Mouse (Mus musculus): ENCODE measurements around the gene Mvb12b. TPM values are rescaled to one million over a fixed set of nuclear protein-coding genes. Genes with fewer than 3 reads are reported as not detected.

The Mvb12b gene
- total RNA-seq, 2 experiments from 2014 or later: 74.6 to 78.4 TPM

DNA sequence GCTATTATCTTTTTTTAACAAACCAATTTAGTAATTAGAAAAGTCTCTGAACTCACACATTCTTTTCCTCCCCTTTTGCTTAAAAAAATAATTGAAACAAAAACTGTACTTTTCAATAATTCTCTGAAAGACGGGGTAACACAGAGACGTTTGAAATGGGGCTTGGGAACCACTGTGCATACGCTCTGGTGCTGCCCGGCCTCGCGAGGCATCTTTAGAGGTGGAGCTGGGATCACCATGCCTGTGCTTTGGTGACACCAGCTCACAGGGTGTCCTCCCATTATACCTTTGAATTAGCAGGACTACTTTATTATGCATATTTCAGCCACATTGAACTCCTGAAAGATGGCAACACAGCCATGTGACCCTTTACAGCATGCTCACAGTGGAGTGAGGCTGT lies 101.7 kb downstream of the Mvb12b start:
- Histone ChIP-seq H3K4me3 (no peak overlapping the region), H3K27ac (no peak overlapping the region)
- intact Hi-C loops (cut with DNase I): no loop called here
- no peak for DNase-seq (ENCODE audit: extremely low spot score in 1 of 2, low spot score in 2 of 2)
- TF ChIP-seq CTCF (IDR thresholded peaks at IDR 0.05): no peak

DNA sequence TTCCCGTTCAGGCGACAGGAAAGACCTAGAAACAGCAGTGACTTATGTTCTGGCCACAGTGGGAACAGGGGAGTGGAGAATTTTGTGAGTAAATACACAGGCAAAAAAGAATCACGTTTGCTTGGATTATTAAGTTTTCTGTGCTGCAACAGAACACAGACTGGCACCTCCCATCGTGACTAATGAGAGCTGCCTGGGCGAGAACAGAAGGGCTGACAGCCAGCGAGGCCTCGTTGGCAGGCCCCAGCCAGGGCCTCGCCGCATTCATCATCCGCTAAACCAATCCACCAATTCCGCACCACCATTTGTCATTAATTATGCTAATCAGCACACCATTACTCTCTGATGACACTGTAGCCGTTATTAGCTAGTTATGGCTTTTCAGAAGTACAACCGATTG lies 102.2 kb downstream of the Mvb12b start:
- H3K27ac ChIP-seq: no peak overlapping the region
- intact Hi-C loops (cut with DNase I): no loop called here

DNA sequence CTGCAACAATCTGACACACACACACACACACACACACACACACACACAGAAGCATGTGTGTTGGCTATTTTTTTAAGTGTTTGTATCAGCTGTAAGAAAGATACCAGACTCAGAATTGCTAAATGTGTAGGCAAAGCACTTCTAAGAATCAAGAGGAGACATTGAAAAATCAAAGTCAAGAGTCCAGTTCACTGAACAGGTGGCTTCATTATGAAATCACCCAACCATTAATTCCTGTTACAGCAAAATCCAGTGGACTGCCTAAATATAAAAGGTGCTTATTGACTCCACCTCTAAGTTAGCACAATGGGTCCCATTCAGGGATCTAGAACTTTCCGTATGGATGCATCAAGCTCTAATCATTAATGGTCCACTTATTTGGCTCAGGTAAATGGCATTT lies 103.0 kb downstream of the Mvb12b start:
- no peak for DNase-seq (ENCODE audit: extremely low spot score in 1 of 2, low spot score in 2 of 2)
- H3K27ac ChIP-seq: no peak overlapping the region

More for the DNA sequence above, 102.2 kb downstream of the Mvb12b start:
- H3K4me3 ChIP-seq: no peak overlapping the region
- no peak for TF ChIP-seq CTCF (IDR thresholded peaks at IDR 0.05)
- DNase-seq (ENCODE audit: extremely low spot score in 1 of 2, low spot score in 2 of 2): peak in 1 of 2 experiments; percentile 56

DNA sequence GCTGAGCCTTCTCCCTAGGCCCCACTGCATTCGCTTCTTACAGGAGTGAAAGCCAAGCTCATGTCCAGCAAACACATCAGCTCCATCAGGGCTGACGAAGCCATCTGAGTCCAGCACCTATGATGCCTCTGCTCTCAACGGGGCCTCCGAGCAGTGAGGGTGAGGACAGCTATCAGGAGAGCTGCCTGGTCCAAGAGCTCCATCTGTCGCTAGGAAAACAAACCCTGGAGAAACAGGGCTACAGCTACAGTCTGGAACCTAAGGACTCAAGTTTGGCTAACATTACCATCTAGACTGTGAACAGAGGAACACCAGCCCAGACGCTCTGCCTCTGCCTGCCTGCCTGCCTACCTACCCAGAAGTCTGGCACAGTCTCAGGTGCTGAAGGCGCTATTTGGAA lies 104.3 kb downstream of the Mvb12b start:
- H3K4me3 ChIP-seq: no peak overlapping the region
- DNase-seq (ENCODE audit: extremely low spot score in 1 of 2, low spot score in 2 of 2): peak in 1 of 2 experiments; percentile 39
- intact Hi-C loops (cut with DNase I): loop anchor here (2.0 kb wide), 1 partner anchor 37 kb away; no protein-coding TSS in a partner anchor
- H3K27ac ChIP-seq: 0 out of 2 replicates have a peak overlapping the region, but pooled peaks have one; percentile 28
- peak; percentile 29 for TF ChIP-seq CTCF (IDR thresholded peaks at IDR 0.05)

More for the DNA sequence above, 103.0 kb downstream of the Mvb12b start:
- no peak overlapping the region for H3K4me3 ChIP-seq
- intact Hi-C loops (cut with DNase I): no loop called here
- no peak for TF ChIP-seq CTCF (IDR thresholded peaks at IDR 0.05)

DNA sequence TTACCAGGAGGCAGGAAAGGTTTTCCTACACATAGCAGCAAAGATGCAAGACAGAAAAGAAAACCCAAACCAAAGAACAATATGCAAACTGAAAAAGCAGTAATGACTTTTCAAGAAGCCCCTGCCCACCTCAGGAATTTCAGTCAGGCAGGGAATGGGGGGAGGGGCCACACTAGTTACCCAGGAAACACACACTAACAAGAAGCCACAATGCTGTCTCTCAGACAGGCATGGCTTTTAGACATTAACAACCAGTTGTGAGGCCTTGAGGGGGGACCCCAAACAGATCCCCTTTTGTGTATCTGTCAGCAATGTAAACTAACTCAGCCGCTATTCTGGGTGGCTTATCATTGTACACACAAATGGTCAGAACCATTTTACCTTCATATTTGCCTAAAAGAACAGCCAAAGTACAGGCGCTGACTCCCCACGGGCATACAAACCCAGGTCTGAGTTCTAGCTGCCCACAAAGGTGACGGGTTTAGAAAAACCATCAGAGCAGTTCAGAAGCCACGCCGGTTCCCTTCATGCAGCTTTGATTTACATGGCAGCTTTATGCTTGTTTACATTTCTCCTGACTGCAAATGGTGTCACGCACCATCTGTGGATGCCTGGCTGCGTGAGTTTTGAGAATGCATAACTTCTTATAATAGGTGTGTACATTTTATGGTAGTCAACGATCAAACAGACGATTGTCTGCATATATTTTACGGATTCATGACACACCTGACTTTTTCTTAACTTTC lies 105.9 kb downstream of the Mvb12b start:
- intact Hi-C loops (cut with DNase I): loop anchor here (2.0 kb wide), 1 partner anchor 35 kb away; no protein-coding TSS in a partner anchor
- no peak for TF ChIP-seq CTCF (IDR thresholded peaks at IDR 0.05)
- DNase-seq (ENCODE audit: extremely low spot score in 1 of 2, low spot score in 2 of 2): no peak
- no peak overlapping the region for H3K4me3 ChIP-seq
- H3K27ac ChIP-seq: no peak overlapping the region

DNA sequence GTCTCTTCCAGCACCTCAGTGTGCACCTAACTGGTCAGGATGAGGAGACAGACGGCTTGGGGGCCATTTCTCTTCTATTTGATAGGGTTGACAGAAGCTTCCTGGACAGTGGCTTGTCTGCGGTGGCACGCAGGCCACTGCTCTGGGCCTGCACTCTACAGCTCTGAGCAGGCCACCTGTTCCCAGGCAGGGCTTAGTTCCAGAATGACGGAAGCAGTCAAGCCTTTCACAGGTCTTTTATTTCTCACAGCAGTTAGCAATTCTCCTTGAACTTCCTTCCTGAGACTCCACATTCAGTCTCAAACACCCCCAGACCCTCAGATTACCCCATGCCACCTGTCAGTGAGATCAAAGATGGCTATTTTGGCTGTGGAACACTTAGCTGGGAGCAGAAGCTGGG lies 109.3 kb downstream of the Mvb12b start:
- no peak overlapping the region for H3K27ac ChIP-seq

DNA sequence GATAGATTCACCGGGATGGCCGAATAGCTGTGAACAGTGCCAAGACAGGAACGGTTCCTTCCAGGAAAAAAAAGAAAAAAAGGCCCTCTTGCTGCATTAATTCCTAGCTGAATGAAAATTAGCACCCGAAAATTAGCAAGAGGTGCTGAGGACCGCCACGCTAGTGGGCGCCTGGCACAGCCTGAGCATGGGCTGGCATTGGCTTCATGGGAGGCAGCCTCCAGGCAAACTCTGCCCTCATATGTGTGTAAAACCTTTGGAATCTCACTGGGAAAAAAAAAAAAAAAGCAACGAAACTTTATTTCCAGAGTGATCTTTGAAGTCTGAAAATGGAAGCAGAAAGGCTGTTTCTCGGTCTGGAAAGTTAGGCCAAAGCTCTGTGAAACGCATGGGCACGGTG lies 110.7 kb downstream of the Mvb12b start:
- TF ChIP-seq CTCF (IDR thresholded peaks at IDR 0.05): no peak
- intact Hi-C loops (cut with DNase I): no loop called here
- Histone ChIP-seq H3K27ac (no peak overlapping the region), H3K4me3 (no peak overlapping the region)
- DNase-seq (ENCODE audit: extremely low spot score in 1 of 2, low spot score in 2 of 2): no peak

More for the DNA sequence above, 109.3 kb downstream of the Mvb12b start:
- H3K4me3 ChIP-seq: no peak overlapping the region
- TF ChIP-seq CTCF (IDR thresholded peaks at IDR 0.05): no peak
- no peak for DNase-seq (ENCODE audit: extremely low spot score in 1 of 2, low spot score in 2 of 2)
- intact Hi-C loops (cut with DNase I): no loop called here

DNA sequence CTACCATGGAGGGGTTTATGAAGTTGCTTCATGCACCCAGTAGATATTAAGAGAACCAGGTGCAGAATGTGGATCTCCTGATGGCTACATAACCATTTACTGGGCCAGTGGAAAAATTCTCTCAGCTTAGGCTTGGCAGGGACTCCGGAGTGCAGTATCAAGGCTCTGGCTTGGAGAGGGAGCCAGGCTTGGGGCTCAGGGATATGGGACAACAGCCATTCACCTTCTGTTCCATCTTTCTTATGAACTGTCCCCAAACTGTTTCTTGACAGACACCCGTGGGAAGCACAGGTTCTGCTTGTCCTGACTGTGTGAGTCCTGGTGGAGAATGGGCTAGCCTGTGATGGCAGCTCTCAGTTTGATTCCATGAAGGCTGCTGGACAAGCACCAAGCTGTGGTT lies 112.9 kb downstream of the Mvb12b start:
- no peak overlapping the region for H3K4me3 ChIP-seq
- no peak for TF ChIP-seq CTCF (IDR thresholded peaks at IDR 0.05)
- DNase-seq (ENCODE audit: extremely low spot score in 1 of 2, low spot score in 2 of 2): no peak
- no peak overlapping the region for H3K27ac ChIP-seq
- intact Hi-C loops (cut with DNase I): no loop called here

DNA sequence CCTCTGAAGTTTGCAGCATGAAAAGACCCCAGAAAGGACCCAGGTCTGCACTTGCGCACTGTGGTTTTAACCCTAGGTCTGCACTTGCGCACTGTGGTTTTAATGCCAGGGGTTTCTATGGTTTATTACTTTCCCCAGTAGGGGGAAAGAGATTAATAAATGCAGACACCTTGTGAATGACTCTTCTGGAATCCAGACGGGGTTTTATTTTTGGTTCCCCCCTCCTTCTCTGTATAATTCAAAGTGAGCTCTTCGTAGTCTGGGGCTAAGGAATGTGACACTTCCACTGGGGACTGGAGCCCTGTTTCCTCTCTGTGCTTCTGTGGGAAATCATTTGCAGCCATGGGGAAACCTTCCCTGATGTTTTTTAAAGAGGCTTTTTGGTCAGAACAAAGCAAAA lies 113.6 kb downstream of the Mvb12b start:
- no peak for TF ChIP-seq CTCF (IDR thresholded peaks at IDR 0.05)
- DNase-seq (ENCODE audit: extremely low spot score in 1 of 2, low spot score in 2 of 2): no peak
- Histone ChIP-seq H3K27ac (no peak overlapping the region), H3K4me3 (no peak overlapping the region)
- intact Hi-C loops (cut with DNase I): no loop called here

DNA sequence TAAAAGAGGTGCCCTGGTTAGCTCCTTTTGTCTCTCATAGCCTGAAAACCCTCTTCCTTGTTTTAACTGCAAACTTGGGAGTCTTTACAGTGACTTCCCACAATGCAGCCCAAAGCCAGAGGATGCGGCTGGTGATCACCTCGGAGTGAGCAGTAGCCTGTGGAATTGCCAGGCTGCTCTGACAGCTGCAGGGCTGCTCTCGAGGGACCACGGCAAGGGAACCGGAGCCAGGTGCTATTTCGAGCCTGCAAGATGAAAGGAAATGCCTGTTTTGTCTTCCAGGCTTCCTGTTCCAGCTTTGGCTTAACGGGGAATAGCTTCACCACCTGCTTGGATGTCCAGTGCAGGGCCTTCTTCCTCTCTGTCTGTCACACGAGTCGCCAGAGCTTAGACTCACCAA lies 115.3 kb downstream of the Mvb12b start:
- intact Hi-C loops (cut with DNase I): no loop called here
- no peak overlapping the region for H3K4me3 ChIP-seq
- DNase-seq (ENCODE audit: extremely low spot score in 1 of 2, low spot score in 2 of 2): no peak
- no peak overlapping the region for H3K27ac ChIP-seq
- no peak for TF ChIP-seq CTCF (IDR thresholded peaks at IDR 0.05)

DNA sequence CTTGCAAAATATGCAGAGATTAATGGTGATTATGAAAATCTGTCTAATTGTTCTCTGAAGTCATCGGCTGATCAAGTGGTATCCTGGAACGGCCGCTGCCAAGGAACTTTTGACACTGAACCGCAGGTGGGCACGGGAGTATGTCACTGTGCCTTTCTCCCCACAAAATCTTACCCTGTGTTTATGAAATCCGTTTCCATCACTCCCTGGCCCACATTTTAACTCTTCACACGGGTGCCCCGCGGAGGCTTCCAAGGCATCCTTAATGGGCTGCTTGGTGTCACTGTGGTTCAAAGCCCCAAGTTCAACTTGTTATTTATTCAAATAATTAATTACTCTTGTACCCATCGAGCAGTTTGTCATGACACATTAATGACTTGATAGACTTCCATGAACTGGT lies 116.4 kb downstream of the Mvb12b start:
- intact Hi-C loops (cut with DNase I): no loop called here

DNA sequence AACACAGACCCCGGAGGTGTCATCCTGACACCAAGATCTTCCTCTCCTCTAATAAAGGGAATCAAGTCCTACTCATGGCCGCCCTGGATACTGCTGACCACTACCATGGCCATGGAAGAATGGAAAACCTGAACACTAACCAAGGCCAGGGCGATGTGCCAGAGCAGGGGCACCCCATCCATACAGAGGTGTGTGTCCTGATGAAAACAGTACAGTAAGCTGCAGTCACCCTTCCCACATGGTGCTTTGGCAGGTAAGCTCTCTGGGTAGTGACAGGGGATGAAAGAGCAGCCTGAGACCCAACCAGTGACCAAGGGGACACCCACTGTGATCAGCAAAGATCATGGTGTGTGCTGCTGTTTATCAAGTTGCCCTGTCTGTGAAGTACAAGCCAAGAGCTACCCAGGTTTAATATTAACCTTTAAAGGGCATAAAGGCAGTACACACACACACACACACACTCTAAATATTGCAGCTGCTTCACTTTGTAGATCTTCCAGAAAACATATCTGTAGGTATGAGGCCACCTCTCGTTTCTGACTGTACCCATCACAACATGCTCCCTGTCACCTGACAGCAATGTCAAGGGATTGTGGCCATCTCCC lies 117.1 kb downstream of the Mvb12b start:
- DNase-seq (ENCODE audit: extremely low spot score in 1 of 2, low spot score in 2 of 2): no peak
- Histone ChIP-seq H3K4me3 (no peak overlapping the region), H3K27ac (no peak overlapping the region)
- TF ChIP-seq CTCF (IDR thresholded peaks at IDR 0.05): no peak
- intact Hi-C loops (cut with DNase I): no loop called here

More for the DNA sequence above, 116.4 kb downstream of the Mvb12b start:
- no peak for DNase-seq (ENCODE audit: extremely low spot score in 1 of 2, low spot score in 2 of 2)
- Histone ChIP-seq H3K4me3 (no peak overlapping the region), H3K27ac (no peak overlapping the region)
- TF ChIP-seq CTCF (IDR thresholded peaks at IDR 0.05): no peak

All from left cerebral cortex, adult 2 months (tissue).